Mouse (Mus musculus): ENCODE data around the gene Clstn1. TPM values are rescaled to one million over a fixed set of nuclear protein-coding genes. Genes with fewer than 3 reads are reported as not detected.

Clstn1 gene
- total and polyA plus RNA-seq, 2 experiments from 2014 or later, result 209 to 565 TPM

GRCm38 (mm10) chr4:149546797-149547444 is 39.3 kb upstream of the Clstn1 start:
- Histone ChIP-seq H3K4me3 (ENCODE audit: low read depth, low read length) (no peak overlapping the region), H3K9me3 (ENCODE audit: low read length) (no peaks in the 10 kb centered on the region), H3K4me1 (ENCODE audit: insufficient read depth, low read length) (no peaks in the 10 kb centered on the region), H3K9ac (replicated peaks; ENCODE audit: low read length, poor library complexity, severe bottlenecking) (no peak overlapping the region), H3K36me3 (ENCODE audit: insufficient read depth, low read length) (peaks cover 27% of the 10 kb centered on the region), H3K4me2 (ENCODE audit: low read depth, low read length, poor library complexity, severe bottlenecking) (no peak overlapping the region), H3K27me3 (ENCODE audit: insufficient read depth, low read length) (no peaks in the 10 kb centered on the region), H3K27ac (ENCODE audit: low read depth, low read length) (no peak overlapping the region)
- no peak for TF ChIP-seq CTCF (IDR thresholded peaks at IDR 0.05)
- 86% methylated on average over 9 of the region's 9 CpGs for WGBS
- ATAC-seq (ENCODE audit: low FRiP score) (no peak), DNase-seq (ENCODE audit: low spot score) (no peak)

GRCm38 (mm10) chr4:149547523-149547922 is 38.7 kb upstream of the Clstn1 start:
- WGBS, result 84% methylated on average over 6 of the region's 6 CpGs
- Histone ChIP-seq H3K36me3 (ENCODE audit: insufficient read depth, low read length) (peaks cover 33% of the 10 kb centered on the region), H3K9me3 (ENCODE audit: low read length) (no peaks in the 10 kb centered on the region), H3K4me3 (ENCODE audit: low read depth, low read length) (no peak overlapping the region), H3K27ac (ENCODE audit: low read depth, low read length) (no peak overlapping the region), H3K27me3 (ENCODE audit: insufficient read depth, low read length) (no peaks in the 10 kb centered on the region), H3K4me2 (ENCODE audit: low read depth, low read length, poor library complexity, severe bottlenecking) (no peak overlapping the region), H3K9ac (replicated peaks; ENCODE audit: low read length, poor library complexity, severe bottlenecking) (no peak overlapping the region), H3K4me1 (ENCODE audit: insufficient read depth, low read length) (no peaks in the 10 kb centered on the region)
- no peak for ATAC-seq (ENCODE audit: low FRiP score)
- no peak for DNase-seq (ENCODE audit: low spot score)
- TF ChIP-seq CTCF (IDR thresholded peaks at IDR 0.05), result no peak

GRCm38 (mm10) chr4:149549221-149549925 is 36.9 kb upstream of the Clstn1 start:
- Histone ChIP-seq H3K4me3 (ENCODE audit: low read depth, low read length) (no peak overlapping the region), H3K4me2 (ENCODE audit: low read depth, low read length, poor library complexity, severe bottlenecking) (no peak overlapping the region), H3K36me3 (ENCODE audit: insufficient read depth, low read length) (peaks cover 33% of the 10 kb centered on the region), H3K9me3 (ENCODE audit: low read length) (no peaks in the 10 kb centered on the region), H3K27ac (ENCODE audit: low read depth, low read length) (no peak overlapping the region), H3K4me1 (ENCODE audit: insufficient read depth, low read length) (no peaks in the 10 kb centered on the region), H3K27me3 (ENCODE audit: insufficient read depth, low read length) (no peaks in the 10 kb centered on the region), H3K9ac (replicated peaks; ENCODE audit: low read length, poor library complexity, severe bottlenecking) (no peak overlapping the region)
- ATAC-seq (ENCODE audit: low FRiP score) (peak; percentile 71; the same call in 1 of the 2 replicates), DNase-seq (ENCODE audit: low spot score) (peak; percentile 92)
- TF ChIP-seq CTCF (IDR thresholded peaks at IDR 0.05), result peak; percentile 97
- 62% methylated on average over 9 of the region's 9 CpGs for WGBS

- 76% methylated on average over 5 of the region's 5 CpGs for WGBS
- no peak overlapping the region for H3K4me2 ChIP-seq (ENCODE audit: low read depth, low read length, poor library complexity, severe bottlenecking)
- H3K27me3 ChIP-seq (ENCODE audit: insufficient read depth, low read length), result no peaks in the 10 kb centered on the region
- no peak overlapping the region for H3K4me3 ChIP-seq (ENCODE audit: low read depth, low read length)
- H3K9me3 ChIP-seq (ENCODE audit: low read length), result no peaks in the 10 kb centered on the region
- ATAC-seq (ENCODE audit: low FRiP score) (no peak), DNase-seq (ENCODE audit: low spot score) (no peak)
- H3K9ac ChIP-seq (replicated peaks; ENCODE audit: low read length, poor library complexity, severe bottlenecking), result no peak overlapping the region
- TF ChIP-seq CTCF (IDR thresholded peaks at IDR 0.05), result no peak
- H3K36me3 ChIP-seq (ENCODE audit: insufficient read depth, low read length), result peaks cover 30% of the 10 kb centered on the region; the same call in 1 of the 2 replicates
- H3K4me1 ChIP-seq (ENCODE audit: insufficient read depth, low read length), result no peaks in the 10 kb centered on the region
- H3K27ac ChIP-seq (ENCODE audit: low read depth, low read length), result no peak overlapping the region
Observed at GRCm38 (mm10) chr4:149550866-149551265, 35.4 kb upstream of the Clstn1 start.

- no peak overlapping the region for H3K4me3 ChIP-seq (ENCODE audit: low read depth, low read length)
- no peak for DNase-seq (ENCODE audit: low spot score)
- no peaks in the 10 kb centered on the region for H3K9me3 ChIP-seq (ENCODE audit: low read length)
- no peak overlapping the region for H3K27ac ChIP-seq (ENCODE audit: low read depth, low read length)
- no peak overlapping the region for H3K4me2 ChIP-seq (ENCODE audit: low read depth, low read length, poor library complexity, severe bottlenecking)
- H3K36me3 ChIP-seq (ENCODE audit: insufficient read depth, low read length), result peaks cover 21% of the 10 kb centered on the region; the same call in 1 of the 2 replicates
- ATAC-seq (ENCODE audit: low FRiP score), result no peak
- H3K4me1 ChIP-seq (ENCODE audit: insufficient read depth, low read length), result no peaks in the 10 kb centered on the region
- H3K27me3 ChIP-seq (ENCODE audit: insufficient read depth, low read length), result no peaks in the 10 kb centered on the region
- no peak for TF ChIP-seq CTCF (IDR thresholded peaks at IDR 0.05)
- H3K9ac ChIP-seq (replicated peaks; ENCODE audit: low read length, poor library complexity, severe bottlenecking), result no peak overlapping the region
- 87% methylated on average over 5 of the region's 5 CpGs for WGBS
Observed at GRCm38 (mm10) chr4:149551696-149552095, 34.6 kb upstream of the Clstn1 start.

GRCm38 (mm10) chr4:149553834-149554233 is 32.4 kb upstream of the Clstn1 start:
- no peak overlapping the region for H3K4me3 ChIP-seq (ENCODE audit: low read depth, low read length)
- no peak for TF ChIP-seq CTCF (IDR thresholded peaks at IDR 0.05)
- DNase-seq (ENCODE audit: low spot score) (no peak), ATAC-seq (ENCODE audit: low FRiP score) (no peak)
- no peaks in the 10 kb centered on the region for H3K9me3 ChIP-seq (ENCODE audit: low read length)
- H3K27ac ChIP-seq (ENCODE audit: low read depth, low read length), result no peak overlapping the region
- H3K4me2 ChIP-seq (ENCODE audit: low read depth, low read length, poor library complexity, severe bottlenecking), result no peak overlapping the region
- WGBS, result 78% methylated on average over 7 of the region's 7 CpGs
- no peaks in the 10 kb centered on the region for H3K4me1 ChIP-seq (ENCODE audit: insufficient read depth, low read length)
- H3K36me3 ChIP-seq (ENCODE audit: insufficient read depth, low read length), result peaks cover 22% of the 10 kb centered on the region; the same call in 1 of the 2 replicates
- H3K27me3 ChIP-seq (ENCODE audit: insufficient read depth, low read length), result no peaks in the 10 kb centered on the region
- no peak overlapping the region for H3K9ac ChIP-seq (replicated peaks; ENCODE audit: low read length, poor library complexity, severe bottlenecking)

Measured in midbrain, postnatal 0 days (tissue).